8 mouse cellular contexts compared by ENCODE assay signal in genomic region chr7:141278766-141279590, GRCm38 (mm10). TPM values are rescaled to one million over a fixed set of nuclear protein-coding genes. Genes with fewer than 3 reads are reported as not detected.
A peak's percentile ranks its signal among the peaks of the same experiment; 100 is the strongest.
DNase-seq lines count a peak whose midpoint lies in the region; ATAC-seq and TF ChIP-seq lines count a peak whose summit lies in the region.

Gene Sct, minus strand, starts transcription at chr7:141279133.

- H3K36me3 ChIP-seq in lung, embryonic 14.5 days (ENCODE audit: insufficient read depth): no peaks in the 10 kb centered on the region
- no peaks in the 10 kb centered on the region for H3K36me3 ChIP-seq in limb, embryonic 15.5 days
- no peaks in the 10 kb centered on the region for H3K36me3 ChIP-seq in neural tube, embryonic 13.5 days

- WGBS in lung, embryonic 14.5 days: 2% methylated on average over 46 of the region's 46 CpGs
- 2% methylated on average over 46 of the region's 46 CpGs for WGBS in limb, embryonic 15.5 days
- 2% methylated on average over 41 of the region's 46 CpGs for WGBS in neural tube, embryonic 13.5 days

- TF ChIP-seq CTCF in lung, embryonic 14.5 days (IDR thresholded peaks at IDR 0.05; ENCODE audit: low read depth): peak; percentile 69

- H3K9me3 ChIP-seq in lung, embryonic 14.5 days (ENCODE audit: low read depth, low read length): no peaks in the 10 kb centered on the region
- no peaks in the 10 kb centered on the region for H3K9me3 ChIP-seq in limb, embryonic 15.5 days
- no peaks in the 10 kb centered on the region for H3K9me3 ChIP-seq in neural tube, embryonic 13.5 days

- 0 out of 2 replicates have a peak, but pooled peaks cover 6% of the 10 kb centered on the region for H3K27me3 ChIP-seq in lung, embryonic 14.5 days (ENCODE audit: insufficient read depth, low read length)
- H3K27me3 ChIP-seq in limb, embryonic 15.5 days: 0 out of 2 replicates have a peak, but pooled peaks cover 4% of the 10 kb centered on the region
- H3K27me3 ChIP-seq in neural tube, embryonic 13.5 days: peaks cover 28% of the 10 kb centered on the region

- peak within 1 kb of the TSS; percentile 97 for H3K4me2 ChIP-seq in lung, embryonic 14.5 days
- peak within 1 kb of the TSS; percentile 90 for H3K4me2 ChIP-seq in limb, embryonic 15.5 days
- peak within 1 kb of the TSS; percentile 92 for H3K4me2 ChIP-seq in neural tube, embryonic 13.5 days

- H3K4me1 ChIP-seq in lung, embryonic 14.5 days (ENCODE audit: insufficient read depth): peaks cover 3% of the 10 kb centered on the region; the same call in 1 of the 2 replicates
- peaks cover 9% of the 10 kb centered on the region for H3K4me1 ChIP-seq in limb, embryonic 15.5 days
- H3K4me1 ChIP-seq in neural tube, embryonic 13.5 days (replicated peaks): peaks cover 11% of the 10 kb centered on the region; the same call in 1 of the 2 replicates

- peak within 1 kb of the TSS; percentile 49 for H3K9ac ChIP-seq in lung, embryonic 14.5 days
- H3K9ac ChIP-seq in limb, embryonic 15.5 days: peak within 1 kb of the TSS; percentile 37
- H3K9ac ChIP-seq in neural tube, embryonic 13.5 days: peak within 1 kb of the TSS; percentile 65

- no peak within 1 kb of the TSS for H3K27ac ChIP-seq in lung, embryonic 14.5 days (ENCODE audit: low read depth)
- H3K27ac ChIP-seq in limb, embryonic 15.5 days: no peak within 1 kb of the TSS
- H3K27ac ChIP-seq in neural tube, embryonic 13.5 days (replicated peaks): no peak within 1 kb of the TSS

- peak; percentile 70 for ATAC-seq in lung, embryonic 14.5 days (ENCODE audit: insufficient read depth)
- peak; percentile 12; the same call in 1 of the 2 replicates for ATAC-seq in limb, embryonic 15.5 days (ENCODE audit: insufficient number of reproducible peaks, low FRiP score, low TSS enrichment, low read depth)
- ATAC-seq in neural tube, embryonic 13.5 days (ENCODE audit: low read depth): peak; percentile 79

- peak; percentile 65 for DNase-seq in lung, embryonic 14.5 days
- DNase-seq in lung, postnatal 25 days (ENCODE audit: low spot score): no peak
- DNase-seq in cerebellum, postnatal 14 days: peak; percentile 72 to 77
- DNase-seq in heart, postnatal 4 days: peak; percentile 37
- no peak for DNase-seq in right cerebral cortex, postnatal 36 days (ENCODE audit: low spot score in 2 of 2)
- no peak for DNase-seq in layer of hippocampus, adult 9-11 months

- peak within 1 kb of the TSS; percentile 44 for H3K4me3 ChIP-seq in lung, embryonic 14.5 days (ENCODE audit: low read depth, low read length)
- H3K4me3 ChIP-seq in limb, embryonic 15.5 days: peak within 1 kb of the TSS; percentile 47
- H3K4me3 ChIP-seq in neural tube, embryonic 13.5 days: peak within 1 kb of the TSS; percentile 46

RNA-seq across cellular contexts. Expression of gene Sct, which starts in this region (rescaled TPM):
- 2.2 and 5.1 TPM in 2 replicates for polyA plus RNA-seq in lung, embryonic 14.5 days (2014; fragmentation: Nextera tagmentation; extraction: Ambion mirVana)
- not detected for total RNA-seq in heart, postnatal 4 days (2021)
- polyA plus RNA-seq in limb, embryonic 15.5 days (2015; fragmentation: Nextera tagmentation; extraction: Ambion mirVana): 11.3 and 16.5 TPM in 2 replicates
- polyA plus RNA-seq in neural tube, embryonic 13.5 days (2015; fragmentation: Nextera tagmentation; extraction: Ambion mirVana): 3.3 and 5.8 TPM in 2 replicates

Comparison
In these comparisons a context has a peak if more than half of its experiments do, and no peak if none do; other contexts are left out.
1. DNase-seq: peak in lung, embryonic 14.5 days (single experiment) and cerebellum, postnatal 14 days (2 of 2); none in lung, postnatal 25 days (single experiment), right cerebral cortex, postnatal 36 days (0 of 2) and layer of hippocampus, adult 9-11 months (single experiment).
2. Peak in DNase-seq in heart, postnatal 4 days; RNA of the gene not detected or under 1 TPM.
3. ATAC-seq: peak in every context shown above with its lines; median percentile 79 in neural tube, embryonic 13.5 days; 70 in lung, embryonic 14.5 days; 12 in limb, embryonic 15.5 days.
4. Peak in every context shown above with its lines, with median percentiles within 50 percentile points of each other: H3K4me2 ChIP-seq, H3K4me3 ChIP-seq and H3K9ac ChIP-seq.